Mouse (Mus musculus): Measurements from ENCODE around the gene Lhfpl2.

DNA sequence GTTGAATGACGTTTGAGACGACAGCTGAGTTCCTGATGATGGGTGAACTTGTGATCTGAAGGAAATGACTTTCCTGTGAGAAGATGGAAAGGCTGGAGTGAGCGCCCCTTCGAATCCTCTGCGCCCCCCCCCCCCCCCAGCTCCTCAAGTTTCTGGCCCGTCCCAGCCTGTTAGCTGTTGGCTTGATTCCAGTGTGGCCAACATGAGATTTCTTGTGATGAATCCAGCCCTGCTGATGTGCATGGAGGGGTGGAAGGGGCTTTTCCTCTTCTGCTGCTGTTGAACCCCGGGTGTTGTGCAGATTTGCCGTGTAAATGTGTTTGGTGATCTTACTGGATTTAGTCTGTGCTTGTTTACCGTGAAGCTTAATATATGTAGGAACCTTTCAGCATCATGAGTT lies 31.2 kb downstream of the Lhfpl2 start:
- TF ChIP-seq CTCF (IDR thresholded peaks at IDR 0.05; ENCODE audit: low read depth) (no peak), EP300 (optimal IDR thresholded peaks at IDR 0.05) (no peak)
